Mouse (Mus musculus) kidney, embryonic 16.5 days (tissue): ENCODE measurements around the gene Olfr671. TPM values are rescaled to one million over a fixed set of nuclear protein-coding genes. Genes with fewer than 3 reads are reported as not detected.

Experiments used
- polyA plus RNA-seq: library from polyadenylated mRNA; unstranded; fragments of >200 nt; fragmentation: Nextera tagmentation; extraction: Ambion mirVana; gene quantifications from 2 replicates; pipeline ENCODE4 v1.2.1, GENCODE M21; 2015

Olfr671 gene
- polyA plus RNA-seq, 1 experiment from 2014 or later, result not detected

Other genes starting within 250 kb of the Olfr671 start
- gene Usp17le, start 201.7 kb downstream of the Olfr671 start, polyA plus RNA-seq, result not detected in 2 replicates
- not detected in 2 replicates for gene Usp17lb, start 136.5 kb downstream of the Olfr671 start, polyA plus RNA-seq
- not detected in 2 replicates for gene Usp17la, start 122.1 kb downstream of the Olfr671 start, polyA plus RNA-seq
- not detected in 2 replicates for gene Olfr665, start 101.1 kb downstream of the Olfr671 start, polyA plus RNA-seq
- gene Olfr666, start 83.2 kb downstream of the Olfr671 start, polyA plus RNA-seq, result not detected in 2 replicates
- gene Olfr667, start 57.6 kb downstream of the Olfr671 start, polyA plus RNA-seq, result not detected in 2 replicates
- gene Olfr668, start 51.1 kb downstream of the Olfr671 start, polyA plus RNA-seq, result not detected in 2 replicates
- gene Olfr669, start 44.9 kb downstream of the Olfr671 start, polyA plus RNA-seq, result not detected in 2 replicates
- not detected in 2 replicates for gene Olfr670, start 16.5 kb downstream of the Olfr671 start, polyA plus RNA-seq
- not detected in 2 replicates for gene Olfr672, start 22.9 kb upstream of the Olfr671 start, polyA plus RNA-seq
- gene Olfr675, start 49.3 kb upstream of the Olfr671 start, polyA plus RNA-seq, result not detected in 2 replicates
- gene Olfr676, start 53.6 kb upstream of the Olfr671 start, polyA plus RNA-seq, result not detected in 2 replicates
- not detected in 2 replicates for gene Olfr677, start 72.2 kb upstream of the Olfr671 start, polyA plus RNA-seq
- not detected in 2 replicates for gene Olfr678, start 85.3 kb upstream of the Olfr671 start, polyA plus RNA-seq
- gene Olfr679, start 102.1 kb upstream of the Olfr671 start, polyA plus RNA-seq, result not detected in 2 replicates
- gene Olfr680-ps1, start 113.7 kb upstream of the Olfr671 start, polyA plus RNA-seq, result not detected in 2 replicates
- not detected in 2 replicates for gene Olfr681, start 137.7 kb upstream of the Olfr671 start, polyA plus RNA-seq
- gene Olfr683, start 167.9 kb upstream of the Olfr671 start, polyA plus RNA-seq, result not detected in 2 replicates
- gene Olfr684, start 184.5 kb upstream of the Olfr671 start, polyA plus RNA-seq, result not detected in 2 replicates
- not detected in 2 replicates for gene Olfr685, start 206.9 kb upstream of the Olfr671 start, polyA plus RNA-seq
- gene Olfr686, start 228.4 kb upstream of the Olfr671 start, polyA plus RNA-seq, result not detected in 2 replicates